Mouse (Mus musculus) lung, adult 2 months (tissue): ENCODE results near the gene Nat8f4. TPM values are rescaled to one million over a fixed set of nuclear protein-coding genes. Genes with fewer than 3 reads are reported as not detected.
"Not testable (repeated sequence)": the region's sequence is repeated elsewhere in the genome, so short reads cannot be mapped to it uniquely, and the experiment has no call there.

Source experiments
- DNase-seq: peaks from one replicate; pipeline ENCODE4 v3.0.0; 2022
- H3K4me1 ChIP-seq: fragments of 200-500 bp; 2 replicates; pipeline ENCODE4 v1.6.1; 2011; ENCODE audit warnings: low read length; ENCODE audit not compliant: control insufficient read depth, insufficient read depth
- H3K4me3 ChIP-seq: fragments of 200-500 bp; replicated peaks from 2 replicates; pipeline ENCODE3; 2011; ENCODE audit warnings: low read depth, mild to moderate bottlenecking, control low read depth, low read length; ENCODE audit errors: extremely low read depth
- CTCF ChIP-seq: fragments of 200-500 bp; IDR thresholded peaks from 2 replicates; pipeline ENCODE4 v1.5.1; 2011; ENCODE audit warnings: mild to moderate bottlenecking, low read length, control low read depth; ENCODE audit not compliant: insufficient read depth
- POLR2A ChIP-seq: fragments of 200-500 bp; IDR thresholded peaks from 2 replicates; pipeline ENCODE4 v1.6.1; 2011; ENCODE audit warnings: low read depth, mild to moderate bottlenecking, control low read depth, low read length, borderline replicate concordance; ENCODE audit errors: extremely low read depth
- WGBS: fragments of 180-500 bp; shearing (Covaris S2); methylation state at CpG from one replicate; pipeline ENCODE4 v1.1.7; 2018; 5-methylcytosine and 5-hydroxymethylcytosine counted together
- polyA plus RNA-seq: library from polyadenylated mRNA; depleted of rRNA; stranded (reverse); fragments of >200 nt; gene quantifications from 2 replicates; pipeline ENCODE4 v1.2.3, GENCODE M21; 2012

Gene Nat8f4
- polyA plus RNA-seq, 1 experiment: 1.9 TPM

GRCm38 (mm10) chr6:85926709-85927108 lies 22.0 kb upstream of the Nat8f4 start:
- H3K4me1 ChIP-seq: no peaks in the 10 kb centered on the region
- H3K4me3 ChIP-seq: no peak overlapping the region
- WGBS: 83% methylated on average over 1 of the region's 1 CpGs
- no peak for TF ChIP-seq POLR2A
- no peak for TF ChIP-seq CTCF
- DNase-seq: no peak

GRCm38 (mm10) chr6:85923643-85924042 lies 19.0 kb upstream of the Nat8f4 start:
- no peak overlapping the region for H3K4me3 ChIP-seq
- TF ChIP-seq CTCF (no peak), POLR2A (no peak)
- H3K4me1 ChIP-seq: no peaks in the 10 kb centered on the region
- no peak for DNase-seq
- 94% methylated on average over 1 of the region's 1 CpGs for WGBS

DNA sequence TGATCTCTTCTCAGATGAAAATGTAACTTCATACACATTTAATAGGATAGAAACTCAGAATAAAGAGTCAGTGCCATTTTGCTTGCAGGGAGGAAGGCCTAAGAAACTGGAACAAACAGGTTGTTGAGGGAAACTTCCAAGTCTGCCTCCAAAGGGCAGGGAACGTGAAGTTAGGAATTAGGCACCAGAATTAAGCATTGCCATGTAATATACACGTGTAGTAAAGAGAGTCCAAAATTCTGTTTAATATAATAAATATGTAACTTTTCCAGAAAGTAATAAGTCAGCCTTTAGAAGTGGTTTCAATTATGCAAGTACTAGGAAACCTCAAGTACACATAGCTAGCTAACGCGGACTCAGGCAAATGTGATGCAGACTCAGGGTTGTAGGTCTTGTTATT lies 14.7 kb upstream of the Nat8f4 start:
- peaks cover 2% of the 10 kb centered on the region; the same call in 1 of the 2 replicates for H3K4me1 ChIP-seq
- H3K4me3 ChIP-seq: no peak overlapping the region
- WGBS: 74% methylated on average over 4 of the region's 4 CpGs
- no peak for DNase-seq
- no peak for TF ChIP-seq CTCF
- TF ChIP-seq POLR2A: no peak

- DNase-seq, H3K4me1 ChIP-seq, H3K4me3 ChIP-seq: not testable (repeated sequence)
- 94% methylated on average over 3 of the region's 3 CpGs for WGBS
These were observed 13.7 kb upstream of the Nat8f4 start for GRCm38 (mm10) chr6:85918341-85918740.

DNA sequence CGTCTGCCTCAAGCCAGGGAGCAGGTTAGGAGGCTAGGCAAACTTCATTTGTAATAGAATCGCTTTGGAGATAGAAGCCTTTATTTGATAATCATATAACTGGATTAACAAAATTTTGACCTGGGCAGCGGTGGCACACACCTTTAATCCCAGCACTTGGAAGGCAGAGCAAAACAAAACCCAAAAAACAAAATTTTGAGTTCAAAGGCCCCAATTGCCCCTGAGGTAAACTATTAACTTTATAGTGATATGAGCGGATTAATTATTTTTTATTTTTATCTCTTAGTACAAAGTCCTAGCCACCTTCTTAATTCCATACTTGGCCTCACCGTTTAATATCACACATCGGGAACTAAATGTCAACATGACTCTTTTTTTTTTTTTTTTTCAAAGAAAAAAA lies 11.9 kb upstream of the Nat8f4 start:
- DNase-seq: no peak
- TF ChIP-seq POLR2A (no peak), CTCF (no peak)
- no peak overlapping the region for H3K4me3 ChIP-seq
- 78% methylated on average over 6 of the region's 6 CpGs for WGBS
- peaks cover 2% of the 10 kb centered on the region; the same call in 1 of the 2 replicates for H3K4me1 ChIP-seq

DNA sequence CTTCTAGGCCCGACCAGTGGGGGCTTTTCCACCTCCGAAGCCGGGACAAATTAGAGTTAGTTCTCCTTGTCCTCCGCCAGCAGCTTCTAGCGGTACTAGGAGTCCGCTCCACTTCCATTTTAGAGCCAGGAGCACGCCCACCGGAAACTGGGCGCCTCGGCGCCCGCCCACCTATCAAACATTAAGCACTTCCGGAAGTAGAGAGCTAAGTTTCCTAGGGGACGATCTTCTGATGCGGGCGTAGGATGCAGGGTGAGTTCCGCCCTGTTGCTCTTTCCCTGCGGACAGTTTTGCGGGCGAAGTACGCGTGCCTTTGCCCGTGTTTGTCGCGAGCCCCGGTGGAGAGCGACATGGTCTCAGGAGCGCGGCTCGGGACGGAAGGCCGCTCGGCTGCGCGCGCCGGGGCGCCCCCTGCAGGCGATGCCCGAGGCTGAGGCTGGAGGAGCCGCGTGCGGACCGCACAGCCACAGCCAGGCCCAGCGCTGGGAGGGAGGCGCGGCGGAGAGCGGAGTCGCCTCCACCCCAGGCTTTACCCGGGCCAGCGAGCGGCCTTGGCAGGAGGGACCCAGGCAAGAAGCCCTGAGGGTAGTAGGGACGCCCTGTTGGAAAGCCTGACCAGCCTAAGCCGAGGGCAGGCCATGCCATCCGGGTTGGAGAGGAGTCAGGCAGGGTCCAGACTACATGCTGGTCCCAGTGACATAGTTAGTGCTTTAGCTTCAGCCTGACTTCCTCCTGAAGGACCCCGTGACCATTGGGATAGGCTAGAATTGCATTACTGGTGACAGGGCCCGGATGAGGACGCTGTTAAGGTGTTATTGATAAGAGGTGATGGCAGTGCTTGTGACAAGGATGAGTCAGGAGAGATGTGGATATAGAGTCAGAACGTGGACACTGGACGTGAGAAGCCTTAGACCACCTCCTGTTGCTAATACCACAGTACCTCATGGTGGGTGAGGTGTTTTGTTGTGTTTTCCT lies 11.1 kb upstream of the Nat8f4 start, which contains the start of gene Nat8f1:
Nat8f1 (minus strand) TSS at position 149 of the 975 bp plus-strand sequence.
- H3K4me1 ChIP-seq: not testable (repeated sequence)
- peak; percentile 92 for DNase-seq
- WGBS: 1% methylated on average over 59 of the region's 61 CpGs
- H3K4me3 ChIP-seq: peak within 1 kb of the TSS; percentile 92
- peak; percentile 64; the same call in 1 of the 2 replicates for TF ChIP-seq POLR2A

GRCm38 (mm10) chr6:85915141-85915538 lies 10.5 kb upstream of the Nat8f4 start:
- Histone ChIP-seq H3K4me1 (peaks cover 2% of the 10 kb centered on the region; the same call in 1 of the 2 replicates), H3K4me3 (peak overlapping the region; percentile 92)
- 3% methylated on average over 11 of the region's 11 CpGs for WGBS
- TF ChIP-seq POLR2A: no peak
- no peak for TF ChIP-seq CTCF
- no peak for DNase-seq

GRCm38 (mm10) chr6:85911587-85911986 lies 6.9 kb upstream of the Nat8f4 start, which contains the start of gene Tprkb:
Gene Tprkb, plus strand, starts transcription at chr6:85911865.
- no peak within 1 kb of the TSS for H3K4me3 ChIP-seq
- WGBS: 70% methylated on average over 3 of the region's 3 CpGs
- peaks cover 2% of the 10 kb centered on the region; the same call in 1 of the 2 replicates for H3K4me1 ChIP-seq
- no peak for DNase-seq
- TF ChIP-seq CTCF (no peak), POLR2A (no peak)

DNA sequence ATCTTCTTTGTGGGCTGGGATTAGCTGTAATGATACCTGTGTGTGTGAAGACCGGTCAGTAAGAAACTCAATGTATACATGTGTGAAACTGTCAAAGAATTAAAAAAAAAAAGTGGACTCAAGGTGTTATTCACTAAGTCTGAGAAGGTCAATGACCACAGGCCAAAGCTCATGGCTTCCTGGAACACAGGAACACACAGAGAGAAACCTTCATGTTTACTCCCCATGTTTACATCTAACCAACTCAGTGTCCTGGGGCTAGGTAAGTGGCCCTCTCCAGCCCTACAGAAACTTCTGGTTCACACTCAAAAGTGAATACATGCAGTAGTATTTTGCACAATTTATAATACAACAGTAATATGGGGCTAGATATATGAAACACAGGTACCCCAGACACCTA lies 5.0 kb upstream of the Nat8f4 start:
- Histone ChIP-seq H3K4me1 (no peaks in the 10 kb centered on the region), H3K4me3 (no peak overlapping the region)
- DNase-seq: no peak
- WGBS: 94% methylated on average over 1 of the region's 1 CpGs
- TF ChIP-seq CTCF (no peak), POLR2A (no peak)

GRCm38 (mm10) chr6:85908341-85908740 lies 3.7 kb upstream of the Nat8f4 start:
- no peak overlapping the region for H3K4me3 ChIP-seq
- H3K4me1 ChIP-seq: no peaks in the 10 kb centered on the region
- WGBS: 63% methylated on average over 3 of the region's 3 CpGs
- DNase-seq: no peak
- TF ChIP-seq POLR2A (no peak), CTCF (no peak)

DNA sequence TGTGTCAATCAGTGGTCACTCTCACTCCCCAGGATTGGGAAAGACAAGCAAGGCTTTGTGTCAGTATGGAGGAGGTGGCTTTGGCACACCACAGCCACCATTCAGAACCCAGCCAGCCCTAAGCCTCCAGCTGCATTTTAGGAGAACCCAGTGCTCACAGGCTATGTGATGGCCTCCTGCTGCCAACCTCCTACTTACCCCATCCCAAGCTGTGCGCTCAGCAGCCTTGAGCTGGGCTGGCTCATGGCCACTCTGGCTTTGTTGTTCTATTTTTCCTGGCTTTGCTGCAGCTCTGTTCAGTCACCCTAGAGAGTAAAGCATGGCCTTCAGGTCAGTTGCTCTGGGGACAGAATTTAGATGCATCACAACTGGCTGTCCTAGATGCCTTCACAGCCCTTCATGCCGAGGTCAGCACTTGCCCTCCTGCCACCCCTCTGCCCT lies 2.2 kb upstream of the Nat8f4 start:
- 66% methylated on average over 2 of the region's 2 CpGs for WGBS
- not testable (repeated sequence) for H3K4me3 ChIP-seq, H3K4me1 ChIP-seq, DNase-seq
